Mouse (Mus musculus) adrenal gland, postnatal 36 days (tissue): ENCODE results near the gene Timm8a2. TPM values are rescaled to one million over a fixed set of nuclear protein-coding genes. Genes with fewer than 3 reads are reported as not detected.

Source experiments
- DNase-seq, 2 experiments: peaks; one replicate each; pipeline ENCODE4 v3.0.0; 2021; ENCODE audit warnings: mixed read lengths in 1 of 2
- total RNA-seq, 2 experiments: library from RNA; stranded (reverse); gene quantifications; 2 replicates each; pipeline ENCODE4 v1.2.3; 2021

The Timm8a2 gene
- total RNA-seq, 2 experiments from 2014 or later, result not detected

- no peak for DNase-seq
These were observed 22.3 kb upstream of the Timm8a2 start for GRCm38 (mm10) chr14:122012193-122012592.

DNA sequence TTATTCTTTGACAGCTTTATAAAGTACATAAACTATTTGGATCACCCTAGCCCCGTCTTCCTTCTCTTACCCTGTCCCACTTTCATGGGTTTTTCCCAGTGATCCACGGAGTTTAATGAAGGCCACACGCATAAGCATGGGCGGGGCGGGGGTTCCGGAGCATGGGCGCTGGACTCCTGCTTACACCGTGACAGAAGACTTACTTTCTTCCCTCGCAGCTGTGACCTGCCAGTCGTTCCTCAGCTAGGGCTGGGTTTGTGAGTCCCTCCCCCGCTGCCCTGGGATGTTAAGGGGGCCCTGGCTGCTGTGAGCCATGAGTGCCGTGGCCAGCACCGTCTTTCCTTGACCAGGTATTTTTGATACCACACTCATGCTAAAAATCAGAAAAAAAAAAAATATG, 21.7 kb upstream of the Timm8a2 start:
- no peak for DNase-seq

DNA sequence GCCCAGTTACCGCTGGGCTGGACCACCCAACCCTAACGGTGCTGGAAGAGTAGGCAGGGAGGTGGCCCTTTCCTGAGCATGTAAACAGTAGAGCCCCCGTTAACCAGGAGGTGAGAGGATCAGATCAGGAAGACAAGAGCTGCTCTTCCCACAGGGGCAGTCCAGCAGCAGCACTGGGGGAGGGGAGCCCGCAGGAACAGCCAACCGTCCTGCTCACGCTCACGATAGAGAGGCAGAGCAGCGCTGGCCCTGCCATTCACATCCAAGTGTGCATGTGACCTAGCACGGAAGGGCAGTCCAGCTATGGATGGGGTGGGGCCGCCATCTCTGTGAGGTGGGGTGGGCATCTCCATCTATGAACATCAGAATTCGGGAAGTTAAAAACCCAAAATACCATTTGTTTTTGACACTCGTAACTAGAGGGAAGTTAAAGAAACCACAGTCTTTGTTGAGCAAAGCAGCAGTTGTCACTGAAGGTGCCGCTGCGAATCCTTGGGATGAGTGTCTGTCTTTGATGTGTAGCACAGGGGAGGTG, 21.0 kb upstream of the Timm8a2 start:
- peak; percentile 12 to 39 for DNase-seq

GRCm38 (mm10) chr14:122017958-122018357, 16.5 kb upstream of the Timm8a2 start:
- DNase-seq, result no peak

DNA sequence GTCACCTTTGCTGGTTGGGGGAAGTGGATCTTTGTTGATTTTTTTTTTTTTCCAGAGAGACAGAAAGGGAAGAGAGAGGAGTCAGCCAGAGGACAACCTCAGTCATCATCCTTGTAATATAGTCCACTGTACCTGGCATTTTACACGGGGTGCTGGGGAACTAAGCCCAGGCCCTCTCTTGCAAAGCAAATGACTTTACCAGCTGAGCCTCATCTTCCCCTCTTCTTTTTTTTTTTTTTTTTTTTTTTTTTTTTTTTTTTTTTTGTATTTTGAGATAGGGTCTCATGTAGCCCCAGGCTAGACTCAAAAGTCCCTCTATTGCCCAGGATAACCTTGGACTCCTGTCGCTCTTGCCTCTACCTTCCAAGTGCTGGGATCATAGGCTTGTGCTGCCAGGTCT, 15.1 kb upstream of the Timm8a2 start:
- no peak for DNase-seq

DNA sequence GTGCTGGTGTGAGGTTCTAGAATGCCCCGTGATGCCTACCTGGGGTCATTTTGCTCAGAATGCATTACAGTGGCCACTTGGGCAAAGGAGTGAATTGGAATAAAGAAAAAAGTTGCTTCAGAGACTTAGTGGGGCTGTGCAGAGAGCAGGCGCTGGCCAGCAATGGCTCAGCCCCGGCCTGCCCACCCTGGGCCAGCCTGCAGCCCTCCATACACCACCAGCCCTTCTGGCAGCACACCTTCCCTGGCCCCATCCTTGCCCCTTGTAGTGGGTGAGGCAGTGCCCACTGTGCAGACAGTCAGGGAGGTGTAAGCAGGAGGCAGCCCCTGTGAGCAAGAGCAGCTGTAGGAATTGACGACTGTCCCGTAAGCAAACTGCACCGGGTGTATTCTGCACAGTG, 13.9 kb upstream of the Timm8a2 start:
- DNase-seq, result no peak

GRCm38 (mm10) chr14:122023054-122023453, 11.4 kb upstream of the Timm8a2 start:
- no peak for DNase-seq

- no peak for DNase-seq
These were observed 10.5 kb upstream of the Timm8a2 start for GRCm38 (mm10) chr14:122023928-122024327.

DNA sequence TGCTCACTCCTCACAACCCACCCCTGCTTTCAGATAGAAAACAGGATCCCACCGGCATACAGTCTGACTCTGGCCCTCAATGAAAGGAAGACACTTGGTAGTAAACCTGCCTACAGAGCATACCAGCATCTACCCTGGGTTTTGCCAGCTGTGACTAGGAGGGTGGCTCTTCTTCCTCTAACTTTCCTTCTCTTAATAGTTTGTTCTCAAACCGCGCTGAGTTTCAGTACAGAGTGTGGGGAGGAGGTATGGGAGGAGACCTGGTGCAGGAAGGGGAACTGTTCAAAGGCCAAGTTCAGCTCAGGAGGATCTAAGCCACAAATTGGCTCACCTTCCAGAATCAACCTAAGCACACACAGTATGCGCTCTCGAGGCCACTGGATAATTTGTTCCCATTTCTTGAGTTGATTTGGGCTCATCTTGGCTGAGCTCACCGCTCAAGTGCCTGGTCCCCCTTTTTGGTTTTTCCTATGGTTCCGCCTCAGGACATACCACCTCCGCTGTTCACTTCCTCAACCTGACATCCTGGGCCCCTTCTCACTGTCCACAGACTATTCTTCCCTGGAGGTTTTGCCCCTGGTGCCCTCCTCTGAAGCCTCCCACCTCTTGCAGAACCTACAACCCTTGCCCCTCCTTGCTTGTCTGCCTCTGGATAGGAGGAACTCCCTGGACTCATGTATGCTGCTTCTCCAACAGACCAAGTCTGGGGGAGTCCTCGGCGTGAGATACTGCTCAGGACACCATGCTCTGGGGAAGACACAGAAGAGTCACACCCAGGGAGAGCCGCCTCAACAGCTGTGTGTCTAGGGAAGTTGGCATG, 5.3 kb upstream of the Timm8a2 start:
- DNase-seq, result no peak

DNA sequence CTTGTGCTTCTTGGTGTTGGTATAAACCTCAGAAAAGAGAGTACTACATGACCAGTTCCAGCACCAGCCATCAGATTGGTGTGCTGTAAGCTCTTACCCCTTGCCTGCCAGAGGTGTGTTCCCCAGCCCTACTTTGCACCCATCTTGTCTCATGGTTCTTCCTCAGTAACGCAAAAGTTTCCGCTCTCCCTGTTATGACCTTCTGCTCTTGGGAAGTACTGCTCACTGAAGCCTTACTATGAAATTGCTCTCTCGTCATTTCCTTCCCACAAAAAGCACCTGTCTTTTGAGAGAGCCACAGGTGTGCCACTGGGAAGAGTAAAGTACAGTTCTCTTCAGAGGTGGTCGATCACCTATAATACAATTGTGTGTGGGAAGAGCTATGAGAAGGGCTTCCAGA, 4.6 kb upstream of the Timm8a2 start:
- DNase-seq, result no peak

DNA sequence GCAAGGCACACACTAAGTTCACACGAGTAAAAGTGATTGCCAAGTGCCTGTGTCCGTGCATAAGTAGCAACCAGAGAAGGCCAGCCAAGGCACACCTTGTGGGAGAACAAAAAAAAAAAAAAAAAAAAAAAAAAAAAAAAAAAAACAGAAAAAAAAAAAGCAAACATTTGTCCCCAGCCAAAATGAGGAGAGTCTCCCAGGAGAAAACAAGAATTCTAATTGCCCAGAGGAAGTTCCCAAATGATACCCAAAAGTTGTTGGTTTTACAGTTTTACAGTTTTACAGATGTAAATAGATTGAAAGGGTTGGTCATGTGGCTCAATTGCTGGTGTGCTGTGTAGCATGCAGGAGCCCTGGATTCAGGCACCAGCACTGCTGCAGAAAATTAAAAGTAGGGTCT, 2.4 kb upstream of the Timm8a2 start:
- no peak for DNase-seq

- DNase-seq, result no peak
These were observed 707 bp downstream of the Timm8a2 start for GRCm38 (mm10) chr14:122035181-122035580.

- DNase-seq, result no peak
These were observed 1.4 kb downstream of the Timm8a2 start for GRCm38 (mm10) chr14:122035860-122036259.

DNA sequence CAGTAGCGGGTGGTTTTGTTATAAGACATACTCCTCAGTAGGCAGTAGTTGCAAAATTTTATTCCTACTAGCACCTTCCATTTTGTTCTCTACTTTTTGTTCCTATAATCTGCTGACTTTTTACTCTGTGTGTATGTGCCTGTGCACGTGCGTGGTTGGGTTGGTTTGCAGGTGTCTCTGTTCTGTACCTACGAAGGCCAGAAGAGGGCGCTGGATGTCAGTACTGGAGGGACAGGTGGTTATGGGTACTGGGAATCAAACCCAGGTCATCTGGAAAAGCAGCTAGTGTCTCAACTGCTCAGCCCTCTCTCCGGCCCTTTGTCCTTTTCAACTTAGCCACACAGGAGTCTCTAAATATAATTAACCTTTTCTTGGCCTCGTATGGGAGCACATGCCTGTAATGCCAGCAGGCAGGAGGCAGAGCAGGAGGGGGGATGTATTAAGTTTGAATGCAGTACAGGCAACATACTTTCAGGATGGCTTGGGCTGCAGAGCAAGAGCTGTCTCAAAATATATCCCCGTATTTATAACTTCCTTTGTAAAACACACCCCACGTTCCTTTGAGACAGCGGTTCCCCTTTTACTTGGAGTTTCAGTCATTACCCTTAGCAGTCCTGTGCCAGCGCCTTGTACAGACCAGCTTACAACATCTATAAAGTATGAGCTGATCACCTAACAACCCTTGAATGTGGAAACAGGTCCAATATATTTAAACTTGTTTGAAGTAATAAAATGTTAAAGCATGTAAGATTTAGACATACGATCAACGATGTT, 4.6 kb downstream of the Timm8a2 start:
- no peak for DNase-seq

DNA sequence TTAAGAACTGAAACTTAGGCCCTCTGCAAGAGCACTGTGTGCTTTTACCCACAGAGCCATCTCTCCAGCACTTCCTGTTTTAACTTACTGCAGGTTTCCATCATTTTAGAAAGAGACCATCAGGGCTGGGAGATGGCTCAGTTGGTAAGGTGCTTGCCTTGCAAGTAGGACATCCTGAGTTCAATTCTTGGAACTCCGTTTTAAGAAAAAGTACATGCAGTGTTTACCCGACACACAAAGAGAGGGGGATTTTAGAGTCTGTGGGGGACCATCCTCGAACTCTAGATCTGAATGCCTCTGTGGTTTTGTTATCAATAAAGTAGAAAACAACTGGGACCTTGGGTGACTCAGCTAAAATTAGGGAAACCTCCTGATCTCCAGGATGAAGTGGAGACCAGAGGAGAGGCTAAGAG, 6.9 kb downstream of the Timm8a2 start:
- DNase-seq, result no peak

DNA sequence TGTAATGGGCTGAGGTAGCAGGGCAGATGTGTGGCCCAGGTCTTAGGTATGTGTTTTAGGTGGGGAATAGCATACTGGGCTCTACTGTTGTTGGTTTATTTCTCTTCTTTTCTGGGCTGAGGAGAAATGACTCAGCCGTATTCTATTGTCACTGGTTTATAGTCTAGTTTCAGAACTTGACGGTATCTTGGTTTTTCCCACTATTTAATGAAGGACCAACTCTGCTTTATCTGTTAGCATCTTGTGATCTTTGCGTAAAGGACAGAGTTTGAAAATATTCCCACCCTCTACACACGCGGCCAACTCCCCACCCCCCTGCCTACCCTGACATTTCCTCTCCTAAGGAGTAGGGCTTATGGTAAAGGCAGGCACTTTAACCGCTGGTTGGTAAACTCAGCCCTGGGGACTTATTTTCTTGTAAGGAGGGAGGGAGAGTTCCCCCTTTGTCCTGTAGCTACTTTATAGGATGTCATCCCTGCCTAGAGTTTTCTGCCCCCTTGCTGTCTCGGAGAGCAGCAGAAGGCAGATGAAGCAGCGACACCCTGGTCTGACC, 7.7 kb downstream of the Timm8a2 start:
- DNase-seq, result no peak

- no peak for DNase-seq
These were observed 13.3 kb downstream of the Timm8a2 start for GRCm38 (mm10) chr14:122047784-122048183.

- no peak for DNase-seq
These were observed 14.3 kb downstream of the Timm8a2 start for GRCm38 (mm10) chr14:122048816-122049215.

DNA sequence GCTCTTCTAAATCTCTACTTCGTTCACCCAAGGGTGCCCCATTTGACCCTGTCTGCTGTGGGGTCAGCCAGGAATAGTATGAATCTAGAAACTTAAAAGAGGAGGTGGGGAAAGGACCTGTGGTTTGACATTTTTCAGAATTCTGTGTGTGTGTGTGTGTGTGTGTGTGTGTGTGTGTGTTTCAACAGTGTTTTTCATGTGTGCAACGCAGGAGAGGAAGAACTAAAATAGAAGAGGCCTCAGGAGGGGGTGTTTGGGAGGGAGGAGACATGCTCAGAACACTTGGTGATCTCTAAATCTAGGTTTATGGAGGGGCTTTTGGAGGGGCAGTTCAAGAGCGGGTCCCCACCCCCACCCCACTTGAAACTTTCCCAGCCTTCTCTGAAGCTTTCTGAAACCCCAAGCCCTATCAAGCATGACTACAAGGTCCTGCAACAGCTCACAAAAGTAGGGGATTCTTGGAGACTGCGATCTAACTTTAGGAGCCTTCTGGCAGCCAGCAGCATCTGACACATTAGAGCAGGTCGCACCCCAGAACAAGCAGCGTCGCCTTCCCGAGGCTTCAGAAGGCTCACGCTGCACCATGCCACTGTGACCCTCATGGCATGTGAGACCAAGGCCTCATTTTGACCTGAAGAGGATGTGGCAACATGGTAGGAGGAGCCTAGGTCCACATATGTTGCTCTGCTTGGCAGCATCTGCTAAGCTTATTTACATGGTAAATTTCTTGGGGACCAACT, 18.6 kb downstream of the Timm8a2 start:
- no peak for DNase-seq

- DNase-seq, result no peak
These were observed 22.4 kb downstream of the Timm8a2 start for GRCm38 (mm10) chr14:122056871-122057270.

DNA sequence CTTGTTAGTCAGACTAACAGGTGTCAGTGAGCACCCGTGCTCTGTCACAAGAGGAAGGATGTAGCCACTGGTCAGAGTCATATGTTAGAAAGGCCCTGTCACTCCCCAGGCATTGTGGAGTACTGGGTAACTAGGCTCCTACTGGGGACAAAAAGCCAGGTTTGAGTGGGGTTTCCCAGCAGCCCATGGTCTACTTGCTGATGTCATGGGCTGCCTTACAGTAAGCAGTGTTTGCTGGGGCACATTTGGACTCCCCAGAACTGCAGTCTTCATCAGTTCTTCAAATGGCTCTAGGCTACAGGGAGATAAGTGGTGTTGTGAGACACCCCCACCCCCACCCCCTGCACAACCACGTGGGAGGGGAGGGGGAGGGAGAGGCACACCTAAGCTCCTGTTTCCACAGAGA, 23.5 kb downstream of the Timm8a2 start:
- no peak for DNase-seq

DNA sequence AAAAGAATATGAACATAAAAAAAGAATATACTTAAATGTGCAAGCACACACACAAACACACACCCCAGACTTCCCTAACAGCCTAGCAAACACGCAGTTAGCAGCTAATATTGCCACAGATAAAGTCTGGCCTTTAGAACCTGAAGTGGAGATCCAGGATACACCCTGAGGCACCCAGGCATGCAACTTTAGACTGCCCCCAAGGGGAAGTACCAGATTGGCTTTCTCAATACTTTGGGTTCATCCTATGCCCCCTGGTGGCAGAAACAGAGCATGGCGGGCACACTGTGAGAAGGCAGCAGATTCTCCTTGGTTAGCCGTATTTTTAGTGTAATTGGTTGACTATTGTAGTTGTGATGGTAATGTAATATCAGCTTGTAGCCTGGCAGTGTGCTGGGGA, 26.2 kb downstream of the Timm8a2 start:
- peak; percentile 81 to 88 for DNase-seq
